Mouse (Mus musculus): ENCODE data around the gene Stx11. TPM values are rescaled to one million over a fixed set of nuclear protein-coding genes. Genes with fewer than 3 reads are reported as not detected.
A peak's percentile ranks its signal among the peaks of the same experiment; 100 is the strongest.

The Stx11 gene
- polyA plus RNA-seq, 1 experiment from 2014 or later, result 10.8 TPM

DNA sequence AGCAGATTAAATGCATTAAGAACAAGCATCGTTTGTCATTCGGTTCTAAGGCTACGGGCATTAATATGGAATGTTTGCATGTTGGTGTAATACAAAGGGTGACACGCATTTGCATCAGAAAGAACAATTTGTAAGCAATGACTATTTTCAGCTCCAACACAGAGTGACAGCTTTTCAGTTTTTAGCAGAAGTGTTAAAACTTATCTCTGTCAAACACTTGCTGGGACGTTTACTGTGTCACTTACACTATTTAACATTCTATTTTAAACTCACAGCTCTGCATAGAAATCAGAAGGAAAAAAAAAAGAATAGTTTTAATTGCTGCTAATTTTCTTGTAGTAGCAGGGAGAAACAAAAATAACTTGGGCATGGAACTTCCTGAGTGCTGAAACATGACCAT, 22.4 kb upstream of the Stx11 start:
- Histone ChIP-seq H3K4me3 (ENCODE audit: low read depth, low read length) (no peak overlapping the region), H3K9ac (ENCODE audit: low read depth, low read length) (no peak overlapping the region), H3K9me3 (replicated peaks; ENCODE audit: control insufficient read depth, low read length) (no peaks in the 10 kb centered on the region), H3K4me1 (ENCODE audit: control insufficient read depth, low read depth, low read length) (no peaks in the 10 kb centered on the region), H3K36me3 (ENCODE audit: control insufficient read depth, insufficient read depth) (no peaks in the 10 kb centered on the region), H3K27me3 (ENCODE audit: control insufficient read depth, insufficient read depth, low read depth, low read length) (no peaks in the 10 kb centered on the region), H3K27ac (ENCODE audit: low read length) (no peak overlapping the region), H3K4me2 (ENCODE audit: low read depth, low read length) (no peak overlapping the region)
- ATAC-seq (ENCODE audit: low read depth), result no peak
- WGBS (ENCODE audit: insufficient replicate concordance), result 31% methylated on average over 5 of the region's 5 CpGs

DNA sequence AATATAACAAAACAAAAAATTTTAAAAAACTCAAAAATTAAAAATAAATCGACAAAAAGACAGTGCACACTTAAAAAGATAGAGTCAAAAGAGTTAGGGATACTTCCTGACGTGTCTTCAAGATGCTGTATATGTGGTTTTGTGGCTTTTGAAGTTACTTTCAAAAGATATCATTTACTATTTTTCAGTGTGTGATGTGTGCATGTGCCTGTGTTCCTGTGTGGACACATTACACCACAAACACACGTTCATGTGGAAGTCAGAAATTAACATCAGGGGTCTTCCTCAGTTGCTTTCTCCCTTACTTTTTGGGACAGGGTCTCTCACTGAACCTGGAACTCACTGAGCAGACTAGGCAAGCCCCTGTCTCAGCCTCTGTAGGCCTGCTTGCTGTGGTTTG, 20.9 kb upstream of the Stx11 start:
- Histone ChIP-seq H3K4me2 (ENCODE audit: low read depth, low read length) (no peak overlapping the region), H3K9me3 (replicated peaks; ENCODE audit: control insufficient read depth, low read length) (no peaks in the 10 kb centered on the region), H3K27ac (ENCODE audit: low read length) (no peak overlapping the region), H3K36me3 (ENCODE audit: control insufficient read depth, insufficient read depth) (no peaks in the 10 kb centered on the region), H3K4me1 (ENCODE audit: control insufficient read depth, low read depth, low read length) (no peaks in the 10 kb centered on the region), H3K9ac (ENCODE audit: low read depth, low read length) (no peak overlapping the region), H3K4me3 (ENCODE audit: low read depth, low read length) (no peak overlapping the region), H3K27me3 (ENCODE audit: control insufficient read depth, insufficient read depth, low read depth, low read length) (no peaks in the 10 kb centered on the region)
- ATAC-seq (ENCODE audit: low read depth), result no peak
- 20% methylated on average over 3 of the region's 3 CpGs for WGBS (ENCODE audit: insufficient replicate concordance)

DNA sequence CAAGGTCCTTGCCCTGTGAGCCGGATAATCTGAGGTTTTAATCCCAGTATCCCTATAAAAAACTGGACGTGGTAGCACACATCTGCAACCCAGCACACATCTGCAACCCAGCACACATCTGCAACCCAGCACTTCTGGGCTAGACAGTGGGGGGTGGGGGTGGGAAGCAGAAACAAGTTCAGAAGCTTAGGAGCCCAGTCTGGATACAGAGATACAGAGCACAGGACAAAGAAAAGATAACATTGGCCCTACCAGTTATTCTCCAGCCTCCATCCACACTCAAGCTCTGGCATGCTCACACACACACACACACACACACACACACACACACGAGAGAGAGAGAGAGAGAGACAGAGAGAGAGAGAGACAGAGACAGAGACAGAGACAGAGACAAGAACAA, 19.4 kb upstream of the Stx11 start:
- no peak overlapping the region for H3K9ac ChIP-seq (ENCODE audit: low read depth, low read length)
- ATAC-seq (ENCODE audit: low read depth), result no peak
- no peaks in the 10 kb centered on the region for H3K36me3 ChIP-seq (ENCODE audit: control insufficient read depth, insufficient read depth)
- no peaks in the 10 kb centered on the region for H3K27me3 ChIP-seq (ENCODE audit: control insufficient read depth, insufficient read depth, low read depth, low read length)
- no peak overlapping the region for H3K4me2 ChIP-seq (ENCODE audit: low read depth, low read length)
- no peak overlapping the region for H3K27ac ChIP-seq (ENCODE audit: low read length)
- no peaks in the 10 kb centered on the region for H3K4me1 ChIP-seq (ENCODE audit: control insufficient read depth, low read depth, low read length)
- no peak overlapping the region for H3K4me3 ChIP-seq (ENCODE audit: low read depth, low read length)
- no peaks in the 10 kb centered on the region for H3K9me3 ChIP-seq (replicated peaks; ENCODE audit: control insufficient read depth, low read length)
- WGBS (ENCODE audit: insufficient replicate concordance), result 37% methylated on average over 3 of the region's 3 CpGs

DNA sequence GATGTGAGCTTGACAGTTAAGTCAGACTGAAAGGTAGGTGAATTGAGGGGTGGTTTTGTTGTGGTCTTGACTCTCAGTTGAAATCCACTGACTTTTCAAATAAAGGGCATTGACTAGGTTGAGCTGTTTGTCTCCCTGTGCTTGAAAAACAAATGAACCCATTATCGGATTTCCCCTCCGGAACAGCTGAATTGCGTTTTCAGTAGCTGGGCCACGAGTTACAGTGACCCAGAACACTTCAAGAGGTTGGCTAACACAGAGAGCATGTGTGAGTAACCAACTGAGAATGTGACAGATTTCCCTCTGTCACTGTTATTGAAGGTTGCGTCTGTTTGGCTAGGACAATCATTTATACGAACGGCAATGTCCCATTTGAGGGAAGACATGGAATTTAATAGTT, 17.0 kb upstream of the Stx11 start:
- no peak overlapping the region for H3K4me2 ChIP-seq (ENCODE audit: low read depth, low read length)
- no peaks in the 10 kb centered on the region for H3K9me3 ChIP-seq (replicated peaks; ENCODE audit: control insufficient read depth, low read length)
- no peak overlapping the region for H3K9ac ChIP-seq (ENCODE audit: low read depth, low read length)
- no peak overlapping the region for H3K27ac ChIP-seq (ENCODE audit: low read length)
- no peak overlapping the region for H3K4me3 ChIP-seq (ENCODE audit: low read depth, low read length)
- WGBS (ENCODE audit: insufficient replicate concordance), result 76% methylated on average over 7 of the region's 7 CpGs
- H3K27me3 ChIP-seq (ENCODE audit: control insufficient read depth, insufficient read depth, low read depth, low read length), result no peaks in the 10 kb centered on the region
- no peaks in the 10 kb centered on the region for H3K4me1 ChIP-seq (ENCODE audit: control insufficient read depth, low read depth, low read length)
- H3K36me3 ChIP-seq (ENCODE audit: control insufficient read depth, insufficient read depth), result no peaks in the 10 kb centered on the region
- no peak for ATAC-seq (ENCODE audit: low read depth)

DNA sequence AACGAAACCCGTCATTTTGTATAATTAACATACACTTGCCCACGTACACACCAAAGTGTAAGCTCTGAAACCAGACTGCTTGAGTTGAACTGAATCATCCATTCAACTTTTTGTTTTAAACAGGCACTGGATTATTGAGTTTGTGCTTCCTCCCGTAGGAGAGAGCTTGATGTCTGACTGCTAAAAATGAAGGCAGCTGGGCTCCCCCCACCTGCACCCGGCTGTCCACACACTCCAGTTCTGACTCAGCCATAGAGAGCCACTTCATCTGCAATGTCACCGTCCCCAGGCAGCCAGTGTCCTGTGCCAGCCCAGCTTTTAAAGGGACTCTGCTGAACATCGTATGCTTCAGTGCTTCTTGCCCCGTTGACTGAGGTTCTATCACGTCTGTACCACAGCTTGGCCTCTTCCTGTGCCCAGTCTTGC, 13.7 kb upstream of the Stx11 start:
- 66% methylated on average over 9 of the region's 9 CpGs for WGBS (ENCODE audit: insufficient replicate concordance)
- no peaks in the 10 kb centered on the region for H3K4me1 ChIP-seq (ENCODE audit: control insufficient read depth, low read depth, low read length)
- H3K9ac ChIP-seq (ENCODE audit: low read depth, low read length), result no peak overlapping the region
- no peaks in the 10 kb centered on the region for H3K9me3 ChIP-seq (replicated peaks; ENCODE audit: control insufficient read depth, low read length)
- no peaks in the 10 kb centered on the region for H3K27me3 ChIP-seq (ENCODE audit: control insufficient read depth, insufficient read depth, low read depth, low read length)
- no peaks in the 10 kb centered on the region for H3K36me3 ChIP-seq (ENCODE audit: control insufficient read depth, insufficient read depth)
- H3K4me2 ChIP-seq (ENCODE audit: low read depth, low read length), result no peak overlapping the region
- no peak overlapping the region for H3K27ac ChIP-seq (ENCODE audit: low read length)
- no peak for ATAC-seq (ENCODE audit: low read depth)
- H3K4me3 ChIP-seq (ENCODE audit: low read depth, low read length), result no peak overlapping the region

DNA sequence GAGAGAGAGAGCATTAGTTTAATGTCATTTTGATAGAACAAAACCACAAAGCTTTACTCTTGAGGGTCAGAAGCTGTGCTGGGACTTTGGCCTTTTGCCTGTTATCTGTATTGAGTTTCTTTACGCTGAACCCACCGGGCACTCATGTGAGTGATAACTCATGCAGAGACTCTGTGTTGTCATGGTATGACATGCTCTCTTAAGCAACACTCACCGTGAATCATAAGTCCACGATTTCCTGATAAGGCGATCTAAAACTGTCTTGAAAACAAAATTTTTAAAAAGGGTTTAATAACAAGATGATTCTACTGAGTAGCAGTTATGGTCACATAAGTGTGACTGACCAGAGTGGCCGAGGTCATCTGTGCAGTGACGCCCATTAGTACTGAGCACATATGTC, 12.5 kb upstream of the Stx11 start:
- WGBS (ENCODE audit: insufficient replicate concordance), result 34% methylated on average over 7 of the region's 7 CpGs
- Histone ChIP-seq H3K27me3 (ENCODE audit: control insufficient read depth, insufficient read depth, low read depth, low read length) (no peaks in the 10 kb centered on the region), H3K4me1 (ENCODE audit: control insufficient read depth, low read depth, low read length) (no peaks in the 10 kb centered on the region), H3K9ac (ENCODE audit: low read depth, low read length) (no peak overlapping the region), H3K27ac (ENCODE audit: low read length) (no peak overlapping the region), H3K36me3 (ENCODE audit: control insufficient read depth, insufficient read depth) (no peaks in the 10 kb centered on the region), H3K4me3 (ENCODE audit: low read depth, low read length) (no peak overlapping the region), H3K4me2 (ENCODE audit: low read depth, low read length) (no peak overlapping the region), H3K9me3 (replicated peaks; ENCODE audit: control insufficient read depth, low read length) (no peaks in the 10 kb centered on the region)
- no peak for ATAC-seq (ENCODE audit: low read depth)

DNA sequence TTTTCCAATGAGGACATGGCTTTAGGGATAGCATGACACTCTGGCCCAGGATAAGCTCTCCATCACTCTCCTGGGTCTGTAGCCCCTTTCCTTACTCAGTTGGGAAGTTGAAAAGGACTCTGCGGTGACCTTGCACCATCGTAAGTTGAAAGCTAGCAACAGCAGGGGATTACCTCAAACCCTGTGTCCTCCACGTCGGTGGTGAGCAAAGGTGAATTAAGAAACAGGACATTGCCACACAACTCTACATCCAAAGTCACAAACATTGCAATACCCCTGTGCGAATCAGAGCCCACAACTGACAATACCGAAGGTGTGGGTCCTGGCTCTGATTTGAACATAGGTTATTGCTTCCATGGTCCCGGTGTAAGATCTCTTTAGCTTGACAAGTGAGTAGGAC, 11.9 kb upstream of the Stx11 start:
- H3K4me2 ChIP-seq (ENCODE audit: low read depth, low read length), result no peak overlapping the region
- 61% methylated on average over 7 of the region's 7 CpGs for WGBS (ENCODE audit: insufficient replicate concordance)
- no peaks in the 10 kb centered on the region for H3K4me1 ChIP-seq (ENCODE audit: control insufficient read depth, low read depth, low read length)
- H3K9me3 ChIP-seq (replicated peaks; ENCODE audit: control insufficient read depth, low read length), result no peaks in the 10 kb centered on the region
- no peaks in the 10 kb centered on the region for H3K27me3 ChIP-seq (ENCODE audit: control insufficient read depth, insufficient read depth, low read depth, low read length)
- peak; percentile 19; the same call in 1 of the 2 replicates for ATAC-seq (ENCODE audit: low read depth)
- no peak overlapping the region for H3K27ac ChIP-seq (ENCODE audit: low read length)
- H3K9ac ChIP-seq (ENCODE audit: low read depth, low read length), result no peak overlapping the region
- no peak overlapping the region for H3K4me3 ChIP-seq (ENCODE audit: low read depth, low read length)
- H3K36me3 ChIP-seq (ENCODE audit: control insufficient read depth, insufficient read depth), result no peaks in the 10 kb centered on the region

DNA sequence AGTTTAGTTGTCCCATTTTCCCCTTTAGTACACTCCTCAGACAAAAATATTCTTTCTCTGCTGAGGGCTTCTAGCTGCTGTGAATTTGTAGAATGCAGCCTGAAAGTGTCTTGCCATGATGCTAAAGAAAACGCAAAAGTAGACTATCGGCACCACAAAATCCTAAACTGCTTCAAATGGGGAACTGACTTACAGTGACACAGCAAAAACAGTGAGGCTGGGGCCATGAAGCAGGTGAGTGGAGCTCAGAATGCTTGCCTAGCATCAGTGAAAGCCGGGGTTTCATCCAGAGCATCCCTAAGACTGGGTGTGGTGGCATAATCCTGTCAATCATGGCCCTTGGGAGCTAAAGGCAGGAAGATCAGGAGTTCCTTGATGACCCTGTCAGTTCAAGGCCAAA, 11.4 kb upstream of the Stx11 start:
- H3K4me2 ChIP-seq (ENCODE audit: low read depth, low read length), result no peak overlapping the region
- WGBS (ENCODE audit: insufficient replicate concordance), result 29% methylated on average over 3 of the region's 3 CpGs
- no peak for ATAC-seq (ENCODE audit: low read depth)

DNA sequence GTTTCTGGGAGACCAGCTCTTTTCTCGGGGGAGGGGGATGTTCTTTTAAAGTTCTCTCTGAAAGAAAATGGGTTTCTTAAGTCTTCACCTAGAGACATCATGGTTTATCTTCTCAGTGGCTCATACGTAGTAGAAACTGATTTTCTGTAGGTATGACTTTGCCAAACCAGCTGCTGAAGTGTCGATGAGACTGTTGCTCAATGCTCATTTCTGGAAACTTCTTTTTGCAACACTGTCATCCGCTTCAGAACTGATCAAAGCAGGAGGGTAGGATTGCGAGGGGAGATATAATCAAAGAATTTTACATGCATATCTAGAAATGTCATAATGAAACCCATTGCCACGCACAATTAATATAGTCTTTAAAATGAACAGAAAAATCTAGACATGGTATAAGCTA, 10.5 kb upstream of the Stx11 start:
- no peak overlapping the region for H3K4me3 ChIP-seq (ENCODE audit: low read depth, low read length)
- H3K9me3 ChIP-seq (replicated peaks; ENCODE audit: control insufficient read depth, low read length), result no peaks in the 10 kb centered on the region
- H3K4me2 ChIP-seq (ENCODE audit: low read depth, low read length), result no peak overlapping the region
- H3K27ac ChIP-seq (ENCODE audit: low read length), result no peak overlapping the region
- no peaks in the 10 kb centered on the region for H3K4me1 ChIP-seq (ENCODE audit: control insufficient read depth, low read depth, low read length)
- H3K27me3 ChIP-seq (ENCODE audit: control insufficient read depth, insufficient read depth, low read depth, low read length), result no peaks in the 10 kb centered on the region
- WGBS (ENCODE audit: insufficient replicate concordance), result 60% methylated on average over 6 of the region's 6 CpGs
- H3K9ac ChIP-seq (ENCODE audit: low read depth, low read length), result no peak overlapping the region
- H3K36me3 ChIP-seq (ENCODE audit: control insufficient read depth, insufficient read depth), result no peaks in the 10 kb centered on the region
- no peak for ATAC-seq (ENCODE audit: low read depth)

More for the DNA sequence above, 11.4 kb upstream of the Stx11 start:
- Histone ChIP-seq H3K27ac (ENCODE audit: low read length) (no peak overlapping the region), H3K9ac (ENCODE audit: low read depth, low read length) (no peak overlapping the region), H3K9me3 (replicated peaks; ENCODE audit: control insufficient read depth, low read length) (no peaks in the 10 kb centered on the region), H3K4me3 (ENCODE audit: low read depth, low read length) (no peak overlapping the region), H3K27me3 (ENCODE audit: control insufficient read depth, insufficient read depth, low read depth, low read length) (no peaks in the 10 kb centered on the region), H3K36me3 (ENCODE audit: control insufficient read depth, insufficient read depth) (no peaks in the 10 kb centered on the region), H3K4me1 (ENCODE audit: control insufficient read depth, low read depth, low read length) (no peaks in the 10 kb centered on the region)
